Mouse (Mus musculus): ENCODE results near the gene Dctpp1. TPM values are rescaled to one million over a fixed set of nuclear protein-coding genes. Genes with fewer than 3 reads are reported as not detected.
A peak's percentile ranks its signal among the peaks of the same experiment; 100 is the strongest.

Gene Dctpp1
- polyA plus RNA-seq, 1 experiment from 2014 or later = 345 TPM

GRCm38 (mm10) chr7:127209851-127210250 lies 50.7 kb downstream of the Dctpp1 start:
- Histone ChIP-seq H3K27me3 (ENCODE audit: low read depth, poor library complexity, severe bottlenecking) (peaks cover 37% of the 10 kb centered on the region), H3K4me3 (peak overlapping the region; percentile 70), H3K4me1 (peaks cover 54% of the 10 kb centered on the region), H3K36me3 (peaks cover 6% of the 10 kb centered on the region), H3K9me3 (replicated peaks) (no peaks in the 10 kb centered on the region), H3K27ac (replicated peaks) (no peak overlapping the region)
- DNase-seq (ENCODE audit: low spot score) = no peak
- WGBS = 80% methylated on average over 5 of the region's 5 CpGs

- H3K4me3 ChIP-seq = peak within 1 kb of the TSS; percentile 70
- no peaks in the 10 kb centered on the region for H3K9me3 ChIP-seq (replicated peaks)
- peaks cover 14% of the 10 kb centered on the region for H3K36me3 ChIP-seq
- peaks cover 27% of the 10 kb centered on the region for H3K27me3 ChIP-seq (ENCODE audit: low read depth, poor library complexity, severe bottlenecking)
- H3K27ac ChIP-seq (replicated peaks) = peak within 1 kb of the TSS; percentile 93
- H3K4me1 ChIP-seq = peaks cover 44% of the 10 kb centered on the region
- peak; percentile 94 for DNase-seq (ENCODE audit: low spot score)
- under 1% methylated on average over 44 of the region's 44 CpGs for WGBS
Measured at GRCm38 (mm10) chr7:127208553-127209438, 51.7 kb downstream of the Dctpp1 start, which contains the start of gene Mylpf. Gene Mylpf (plus strand): TSS chr7:127208890.

GRCm38 (mm10) chr7:127208295-127208552 lies 52.3 kb downstream of the Dctpp1 start, which contains the start of gene Tbc1d10b:
Gene Tbc1d10b (minus strand): TSS chr7:127208468.
- H3K36me3 ChIP-seq = peaks cover 20% of the 10 kb centered on the region
- DNase-seq (ENCODE audit: low spot score) = no peak
- H3K27ac ChIP-seq (replicated peaks) = peak within 1 kb of the TSS; percentile 93
- WGBS = 0% methylated on average over 33 of the region's 44 CpGs
- H3K4me1 ChIP-seq = peaks cover 44% of the 10 kb centered on the region
- H3K4me3 ChIP-seq = peak within 1 kb of the TSS; percentile 70
- no peaks in the 10 kb centered on the region for H3K9me3 ChIP-seq (replicated peaks)
- peaks cover 21% of the 10 kb centered on the region for H3K27me3 ChIP-seq (ENCODE audit: low read depth, poor library complexity, severe bottlenecking)

- Histone ChIP-seq H3K27ac (replicated peaks) (peak overlapping the region; percentile 93), H3K9me3 (replicated peaks) (no peaks in the 10 kb centered on the region), H3K4me3 (peak overlapping the region; percentile 70), H3K36me3 (peaks cover 26% of the 10 kb centered on the region), H3K4me1 (peaks cover 44% of the 10 kb centered on the region), H3K27me3 (ENCODE audit: low read depth, poor library complexity, severe bottlenecking) (peaks cover 15% of the 10 kb centered on the region)
- under 1% methylated on average over 53 of the region's 53 CpGs for WGBS
- DNase-seq (ENCODE audit: low spot score) = peak; percentile 33
Measured at GRCm38 (mm10) chr7:127207374-127208294, 52.9 kb downstream of the Dctpp1 start.

Other genes with a start within 250 kb of the Dctpp1 start
- gene Mvp, start 246.1 kb downstream of the Dctpp1 start, polyA plus RNA-seq (2016; fragmentation: Nextera tagmentation; extraction: Ambion mirVana) = 3.0 and 5.2 TPM in 2 replicates
- gene Pagr1b, start 244.2 kb downstream of the Dctpp1 start, polyA plus RNA-seq (2016; fragmentation: Nextera tagmentation; extraction: Ambion mirVana) = 0.19 and 0.25 TPM in 2 replicates
- gene Pagr1a, start 243.4 kb downstream of the Dctpp1 start, polyA plus RNA-seq (2016; fragmentation: Nextera tagmentation; extraction: Ambion mirVana) = 103 and 104 TPM in 2 replicates
- gene Gm42742, start 239.6 kb downstream of the Dctpp1 start, polyA plus RNA-seq (2016; fragmentation: Nextera tagmentation; extraction: Ambion mirVana) = 46.2 and 55.1 TPM in 2 replicates
- 2.9 and 4.4 TPM in 2 replicates for gene Prrt2, start 239.5 kb downstream of the Dctpp1 start, polyA plus RNA-seq (2016; fragmentation: Nextera tagmentation; extraction: Ambion mirVana)
- gene Maz, start 233.7 kb downstream of the Dctpp1 start, polyA plus RNA-seq (2016; fragmentation: Nextera tagmentation; extraction: Ambion mirVana) = 64.6 and 66.4 TPM in 2 replicates
- gene Kif22, start 218.2 kb downstream of the Dctpp1 start, polyA plus RNA-seq (2016; fragmentation: Nextera tagmentation; extraction: Ambion mirVana) = 210 and 222 TPM in 2 replicates
- gene Zg16, start 173.4 kb downstream of the Dctpp1 start, polyA plus RNA-seq (2016; fragmentation: Nextera tagmentation; extraction: Ambion mirVana) = not detected in 2 replicates
- 0.91 and 1.2 TPM in 2 replicates for gene AI467606, start 169.3 kb downstream of the Dctpp1 start, polyA plus RNA-seq (2016; fragmentation: Nextera tagmentation; extraction: Ambion mirVana)
- 7.2 and 10.3 TPM in 2 replicates for gene Qprt, start 138.5 kb downstream of the Dctpp1 start, polyA plus RNA-seq (2016; fragmentation: Nextera tagmentation; extraction: Ambion mirVana)
- gene Spn, start 122.9 kb downstream of the Dctpp1 start, polyA plus RNA-seq (2016; fragmentation: Nextera tagmentation; extraction: Ambion mirVana) = 0.09 and 0.10 TPM in 2 replicates
- 94.3 and 109 TPM in 2 replicates for gene Cd2bp2, start 64.7 kb downstream of the Dctpp1 start, polyA plus RNA-seq (2016; fragmentation: Nextera tagmentation; extraction: Ambion mirVana)
- gene Tbc1d10b, start 52.2 kb downstream of the Dctpp1 start, polyA plus RNA-seq (2016; fragmentation: Nextera tagmentation; extraction: Ambion mirVana) = 22.7 and 29.4 TPM in 2 replicates
- gene Mylpf, start 51.8 kb downstream of the Dctpp1 start, polyA plus RNA-seq (2016; fragmentation: Nextera tagmentation; extraction: Ambion mirVana) = 12.6 and 16.5 TPM in 2 replicates
- 75.4 and 78.6 TPM in 2 replicates for gene Zfp553, start 27.6 kb downstream of the Dctpp1 start, polyA plus RNA-seq (2016; fragmentation: Nextera tagmentation; extraction: Ambion mirVana)
- gene Sept1, start 27.6 kb downstream of the Dctpp1 start, polyA plus RNA-seq (2016; fragmentation: Nextera tagmentation; extraction: Ambion mirVana) = 31.8 and 32.7 TPM in 2 replicates
- gene Zfp771, start 16.4 kb downstream of the Dctpp1 start, polyA plus RNA-seq (2016; fragmentation: Nextera tagmentation; extraction: Ambion mirVana) = 59.4 TPM in 2 replicates
- gene Sephs2, start 13.3 kb upstream of the Dctpp1 start, polyA plus RNA-seq (2016; fragmentation: Nextera tagmentation; extraction: Ambion mirVana) = 71.2 and 76.9 TPM in 2 replicates
- gene Itgal, start 35.6 kb upstream of the Dctpp1 start, polyA plus RNA-seq (2016; fragmentation: Nextera tagmentation; extraction: Ambion mirVana) = 0.72 and 0.77 TPM in 2 replicates
- gene Zfp768, start 84.9 kb upstream of the Dctpp1 start, polyA plus RNA-seq (2016; fragmentation: Nextera tagmentation; extraction: Ambion mirVana) = 19.7 and 20.6 TPM in 2 replicates
- gene Zfp747, start 115.3 kb upstream of the Dctpp1 start, polyA plus RNA-seq (2016; fragmentation: Nextera tagmentation; extraction: Ambion mirVana) = 8.6 and 9.1 TPM in 2 replicates
- gene 9130019O22Rik, start 126.5 kb upstream of the Dctpp1 start, polyA plus RNA-seq (2016; fragmentation: Nextera tagmentation; extraction: Ambion mirVana) = 5.8 and 6.4 TPM in 2 replicates
- 5.4 and 6.3 TPM in 2 replicates for gene E430018J23Rik, start 132.9 kb upstream of the Dctpp1 start, polyA plus RNA-seq (2016; fragmentation: Nextera tagmentation; extraction: Ambion mirVana)
- gene Zfp764, start 146.1 kb upstream of the Dctpp1 start, polyA plus RNA-seq (2016; fragmentation: Nextera tagmentation; extraction: Ambion mirVana) = 6.9 and 8.0 TPM in 2 replicates
- gene Zfp688, start 161.4 kb upstream of the Dctpp1 start, polyA plus RNA-seq (2016; fragmentation: Nextera tagmentation; extraction: Ambion mirVana) = 34.4 and 35.2 TPM in 2 replicates
- gene Zfp689, start 188.4 kb upstream of the Dctpp1 start, polyA plus RNA-seq (2016; fragmentation: Nextera tagmentation; extraction: Ambion mirVana) = 13.9 and 16.4 TPM in 2 replicates
- 56.0 and 59.6 TPM in 2 replicates for gene Prr14, start 198.9 kb upstream of the Dctpp1 start, polyA plus RNA-seq (2016; fragmentation: Nextera tagmentation; extraction: Ambion mirVana)
- 8.6 and 9.6 TPM in 2 replicates for gene Fbrs, start 218.5 kb upstream of the Dctpp1 start, polyA plus RNA-seq (2016; fragmentation: Nextera tagmentation; extraction: Ambion mirVana)